Mouse (Mus musculus): ENCODE data around the gene Mccc2.

Mccc2 gene

DNA sequence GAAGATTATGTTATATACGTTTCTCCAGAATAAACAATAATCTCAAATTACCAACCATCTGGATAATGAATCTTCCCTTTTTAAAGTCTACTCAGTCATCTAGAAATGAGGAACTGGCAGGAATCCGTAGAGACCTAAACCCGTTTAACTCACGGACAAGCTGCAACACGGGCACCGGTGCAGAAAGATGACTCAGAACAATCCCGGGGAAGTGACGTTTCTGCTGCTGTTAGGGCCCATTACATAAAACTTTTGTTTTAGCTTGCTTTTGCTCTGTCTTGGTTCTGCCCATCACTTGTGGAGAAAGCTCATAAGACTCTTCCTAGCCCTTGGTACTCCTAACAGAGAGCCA lies 76.1 kb downstream of the Mccc2 start:
- no peak for DNase-seq (ENCODE audit: low read depth, low spot score)

DNA sequence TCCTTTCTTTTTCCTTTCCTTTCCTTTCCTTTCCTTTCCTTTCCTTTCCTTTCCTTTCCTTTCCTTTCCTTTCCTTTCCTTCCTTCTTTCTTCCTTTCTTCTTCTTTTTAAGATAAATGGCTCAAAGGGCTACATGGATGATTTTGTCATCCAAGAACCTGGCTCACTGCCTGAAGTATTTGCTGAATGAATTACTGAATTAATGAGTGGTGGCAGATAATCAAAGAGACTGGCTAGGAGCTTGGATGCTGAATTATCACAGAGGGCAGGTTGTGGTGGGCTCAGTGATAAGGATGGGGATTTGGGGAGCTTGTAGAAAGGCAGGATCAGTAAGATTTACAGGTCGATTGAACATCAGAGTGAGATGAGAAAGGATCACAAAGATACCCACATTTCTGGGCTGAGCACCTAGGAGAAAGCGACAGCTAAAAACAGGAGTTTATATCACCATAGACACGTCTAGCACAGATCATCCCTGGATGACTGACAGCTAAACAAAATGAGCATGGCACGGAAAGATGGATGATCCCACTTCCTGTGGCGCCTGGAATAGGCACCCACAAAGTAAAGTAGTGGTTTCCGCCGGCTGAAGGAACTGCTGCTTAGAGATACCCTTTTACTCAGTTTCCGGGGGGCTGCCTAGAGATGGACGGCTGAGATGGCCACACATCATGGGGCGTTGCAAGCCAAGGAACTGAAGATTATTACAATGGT lies 76.7 kb downstream of the Mccc2 start:
- no peak for DNase-seq (ENCODE audit: low read depth, low spot score)

DNA sequence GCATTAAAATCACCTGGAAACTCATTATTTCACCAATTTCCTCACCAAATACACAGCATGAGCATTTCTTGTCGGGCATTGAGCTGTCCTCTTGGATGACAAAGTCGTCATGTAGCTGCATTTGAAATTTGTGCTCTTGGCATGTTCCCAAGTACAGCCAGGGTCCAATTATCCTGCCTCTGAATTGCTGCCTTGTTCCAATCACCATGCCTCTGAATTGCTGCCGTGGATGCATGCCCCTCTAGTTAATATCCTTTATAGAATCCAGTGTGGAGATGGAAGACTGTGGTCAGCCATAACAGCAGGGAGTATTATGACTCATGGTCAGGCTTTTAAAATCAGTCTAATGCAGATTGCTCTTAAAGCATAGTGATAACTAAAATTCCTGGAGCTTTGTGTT lies 77.7 kb downstream of the Mccc2 start:
- DNase-seq (ENCODE audit: low read depth, low spot score), result no peak

DNA sequence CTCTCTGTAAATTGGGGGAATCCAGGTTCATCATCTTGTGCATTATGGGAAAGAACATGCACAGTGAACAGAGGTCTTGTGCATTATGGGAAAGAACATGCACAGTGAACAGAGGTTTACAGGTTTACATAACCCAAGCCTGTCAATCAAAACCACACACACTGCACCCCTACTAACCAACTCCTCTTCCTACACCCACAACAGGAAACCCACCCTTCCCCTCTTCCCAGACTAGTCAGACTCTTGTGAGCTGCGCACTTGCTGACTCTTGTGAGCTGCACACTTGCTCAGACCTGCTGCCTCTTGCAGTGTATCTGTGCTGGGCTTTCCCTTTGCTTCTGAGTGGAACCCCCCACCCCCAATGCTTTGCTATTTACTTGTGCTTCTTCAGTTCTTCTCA lies 83.0 kb downstream of the Mccc2 start:
- no peak for DNase-seq (ENCODE audit: low read depth, low spot score)

DNA sequence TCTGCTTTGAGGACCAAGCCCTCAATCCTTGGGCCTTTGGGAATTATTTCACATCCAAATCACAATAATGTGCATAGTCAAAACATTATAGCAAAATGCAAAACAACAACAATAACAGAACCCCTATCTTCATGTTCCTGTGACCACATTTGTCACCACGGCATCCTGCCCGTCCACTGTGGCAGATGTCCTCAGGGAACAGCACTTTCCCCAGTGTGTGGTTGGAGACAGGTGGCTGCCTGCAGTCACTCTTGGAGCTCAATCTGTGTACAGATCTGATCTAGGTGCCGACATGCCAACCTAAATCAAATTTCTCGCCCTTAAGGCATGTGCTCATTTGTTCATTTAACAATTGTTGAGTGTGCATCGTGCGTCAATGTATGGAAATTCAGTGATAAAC lies 83.9 kb downstream of the Mccc2 start:
- DNase-seq (ENCODE audit: low read depth, low spot score), result no peak

DNA sequence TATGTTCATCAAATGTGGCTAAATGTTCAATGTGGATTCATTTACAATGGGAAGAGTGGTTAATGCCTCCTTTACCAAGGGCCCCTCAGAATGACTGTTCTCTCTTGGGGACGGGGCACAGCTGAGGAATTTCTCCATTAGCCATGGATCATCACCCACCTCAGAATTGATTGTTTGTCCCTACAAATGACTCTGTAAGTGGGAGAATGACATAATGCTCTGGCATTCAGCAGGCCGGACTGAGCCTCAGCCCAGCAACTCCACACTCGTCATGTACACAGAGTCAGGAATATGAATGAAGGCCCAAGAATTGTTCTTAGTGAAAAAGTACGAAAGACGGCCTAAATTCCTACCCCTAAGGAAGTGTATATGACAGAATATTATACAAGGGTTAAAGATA lies 89.2 kb downstream of the Mccc2 start:
- no peak for DNase-seq (ENCODE audit: low read depth, low spot score)

DNA sequence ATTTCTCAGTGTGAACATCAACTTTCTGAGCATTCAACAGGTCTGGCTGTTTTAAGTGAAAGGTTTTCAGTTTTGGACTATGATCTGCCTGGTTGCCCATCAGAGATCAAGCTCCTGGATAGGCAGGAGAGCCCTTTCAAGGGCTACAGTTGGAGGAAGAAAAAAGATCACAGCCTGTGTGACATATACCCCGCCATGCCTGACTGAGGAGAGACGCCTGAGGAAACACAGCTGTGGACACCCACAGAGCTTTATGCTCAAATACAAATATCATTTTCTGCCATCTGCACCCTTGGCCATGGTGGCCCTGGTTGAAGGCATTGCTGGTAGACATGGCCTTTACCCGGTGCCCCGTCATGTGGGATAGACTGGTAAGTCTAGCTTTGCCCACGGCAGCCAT lies 99.8 kb downstream of the Mccc2 start:
- no peak for DNase-seq (ENCODE audit: low read depth, low spot score)

DNA sequence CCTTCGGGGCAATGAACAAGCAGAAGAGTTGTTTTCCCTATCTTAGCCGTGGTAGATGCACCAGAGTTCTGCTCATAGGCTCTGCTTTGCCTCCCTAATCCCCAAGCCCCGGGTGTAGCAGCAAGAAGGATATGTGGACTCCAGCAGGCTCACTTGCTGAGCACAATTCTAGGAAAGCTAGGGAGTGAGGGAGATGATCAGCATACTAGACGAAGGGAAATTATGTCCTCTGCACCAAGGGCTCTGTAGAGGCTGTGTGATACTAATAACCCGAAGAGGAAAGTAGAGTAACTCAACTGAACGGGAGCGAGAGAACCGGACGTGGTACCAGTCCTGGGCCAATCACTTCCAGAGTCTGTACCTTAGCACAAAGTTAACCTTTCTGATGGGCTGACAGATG lies 114.5 kb downstream of the Mccc2 start, which contains the start of gene Cartpt:
Cartpt (minus strand) TSS at position 127 of the 400 bp plus-strand sequence.
- DNase-seq (ENCODE audit: low read depth, low spot score), result no peak

DNA sequence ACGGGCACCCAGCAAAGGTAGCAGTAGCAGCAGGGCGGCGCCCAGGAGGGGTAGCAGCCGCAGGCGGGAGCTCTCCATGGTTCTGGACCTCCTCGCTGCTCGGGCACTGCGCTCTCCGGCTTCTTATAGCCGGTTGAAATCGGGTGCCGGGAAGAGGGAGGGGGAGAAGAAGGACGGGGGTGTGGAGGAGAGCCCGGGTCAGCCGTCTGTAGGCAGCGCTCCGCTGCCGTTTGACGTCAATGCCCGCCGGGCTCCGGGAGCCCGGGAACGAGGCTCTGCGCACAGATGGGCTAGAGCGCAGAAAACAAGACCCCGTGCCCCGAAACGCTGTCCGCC lies 114.9 kb downstream of the Mccc2 start:
- no peak for DNase-seq (ENCODE audit: low read depth, low spot score)

DNA sequence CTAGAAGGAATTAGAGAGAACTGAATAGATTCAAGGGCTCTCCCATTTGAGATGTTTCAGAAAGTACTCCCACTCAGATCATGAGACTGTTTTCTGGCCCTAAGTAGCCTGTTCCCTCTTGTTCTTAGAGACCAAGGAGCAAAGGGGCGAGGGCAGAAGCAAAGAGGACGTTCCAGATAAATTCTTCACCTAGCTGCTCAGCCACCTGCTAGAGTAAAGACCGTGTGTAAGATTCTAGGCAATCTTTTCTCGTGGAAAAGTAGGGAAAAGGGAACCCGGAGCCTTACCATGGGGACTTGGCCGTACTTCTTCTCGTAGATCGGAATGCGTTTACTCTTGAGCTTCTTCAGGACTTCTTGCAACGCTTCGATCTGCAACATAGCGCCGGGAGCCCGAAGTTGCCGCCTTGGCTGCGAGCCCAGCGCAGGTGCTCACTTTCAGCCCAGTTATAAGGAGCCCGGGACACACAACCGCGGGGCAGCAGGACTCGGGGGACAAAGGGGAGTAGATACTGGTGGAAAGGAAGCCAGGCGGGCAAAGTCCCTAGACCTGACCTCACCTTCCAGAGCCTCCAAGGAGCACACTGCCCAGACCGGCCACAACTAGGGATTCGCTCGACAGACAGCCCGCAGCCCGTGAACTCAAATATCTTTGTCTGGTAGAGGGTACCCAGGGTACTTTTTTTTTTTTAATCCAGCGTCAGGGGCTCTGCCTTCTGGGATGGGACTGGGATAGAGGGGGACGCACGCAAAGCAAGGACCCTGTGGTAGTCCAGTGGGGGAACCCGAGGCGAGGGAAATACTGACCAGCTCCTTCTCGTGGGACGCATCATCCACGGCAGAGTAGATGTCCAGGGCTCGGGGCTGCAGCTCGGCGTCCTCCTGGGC lies 115.5 kb downstream of the Mccc2 start:
- DNase-seq (ENCODE audit: low read depth, low spot score), result no peak

DNA sequence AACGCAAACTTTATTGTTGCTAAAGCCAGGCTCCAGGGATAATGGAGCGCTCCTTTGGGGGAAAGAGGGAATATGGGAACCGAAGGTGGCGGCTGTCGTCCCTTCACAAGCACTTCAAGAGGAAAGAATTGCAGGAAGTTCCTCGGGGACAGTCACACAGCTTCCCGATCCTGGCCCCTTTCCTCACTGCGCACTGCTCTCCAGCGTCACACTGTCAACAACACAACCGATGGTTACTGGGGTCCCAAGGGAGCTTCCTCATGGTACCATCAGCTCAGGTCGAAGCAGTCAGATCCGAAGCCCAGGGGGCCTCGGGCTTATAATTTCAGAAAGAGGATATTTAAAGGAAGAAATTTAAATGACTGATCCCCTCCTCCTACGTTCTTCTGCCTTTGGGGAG lies 116.6 kb downstream of the Mccc2 start:
- DNase-seq (ENCODE audit: low read depth, low spot score), result no peak
